ENCODE assay signal across 19 mouse cellular contexts in the genomic region with DNA sequence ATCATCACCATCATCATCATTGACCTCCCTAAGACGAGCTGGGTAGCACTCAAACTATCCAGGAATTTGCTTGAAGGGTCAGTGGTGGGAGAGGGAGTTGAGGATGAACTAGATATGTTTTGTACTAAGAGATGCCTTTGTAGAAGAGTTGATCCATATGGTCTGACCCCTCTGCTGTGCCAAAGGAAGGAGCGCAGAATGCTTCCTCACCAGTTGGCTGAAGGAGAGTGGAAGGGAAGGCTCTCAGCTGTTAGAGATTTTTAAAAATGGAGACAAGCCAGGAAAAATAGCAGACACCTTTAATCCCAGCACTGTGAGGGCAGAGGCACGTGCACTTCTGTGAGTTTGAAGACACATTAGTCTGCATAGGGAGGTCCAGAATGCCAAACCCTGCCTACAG.
DNase-seq lines count a peak whose midpoint lies in the region; ATAC-seq and TF ChIP-seq lines count a peak whose summit lies in the region.
"Had no signal": no experiment of that assay in that cellular context is flagged by ENCODE, and none has a peak within 500 bp of the region (broad histone marks: within the 10 kb centered on the region; RNA-seq: fewer than 3 reads in every experiment).

No protein-coding gene starts in this region.

- H3K36me3 ChIP-seq in lung, postnatal 0 days (ENCODE audit: insufficient read depth, low read length), result no peaks in the 10 kb centered on the region
- H3K36me3 ChIP-seq: embryonic facial prominence, embryonic 13.5 days; heart, embryonic 13.5 days; hindbrain, embryonic 12.5 days had no signal

- no peak for TF ChIP-seq EP300 in lung, postnatal 0 days (IDR thresholded peaks at IDR 0.05)

- H3K4me2 ChIP-seq in lung, postnatal 0 days (replicated peaks; ENCODE audit: low read depth, low read length), result no peak overlapping the region
- H3K4me2 ChIP-seq: hindbrain, embryonic 12.5 days had no signal

- ATAC-seq in lung, postnatal 0 days, result peak; percentile 58
- ATAC-seq: forebrain, embryonic 14.5 days; hindbrain, embryonic 16.5 days; inflammation-experienced regulatory T-cells, adult 6 months had no signal

- peak; percentile 3 for DNase-seq in cerebellum, adult 11 months
- no peak for DNase-seq in cerebellum, postnatal 36 days
- DNase-seq in lung, postnatal 0 days (ENCODE audit: low spot score), result peak; percentile 52
- DNase-seq in lung, postnatal 25 days (ENCODE audit: low spot score), result no peak
- DNase-seq in cerebellum, adult 9-10 months, result peak; percentile 29
- DNase-seq in cerebellum, postnatal 25 days, result peak; percentile 13 to 29
- DNase-seq in layer of hippocampus, adult 11-12 months (ENCODE audit: low spot score), result no peak
- DNase-seq in urinary bladder, adult 2 months (ENCODE audit: low spot score), result no peak
- DNase-seq: adrenal gland, postnatal 10 days; gastrocnemius, postnatal 36 days; heart, adult 11 months; heart, postnatal 4 days; kidney, adult 11 months had no signal

- TF ChIP-seq CTCF in lung, postnatal 0 days (IDR thresholded peaks at IDR 0.05), result no peak

- no peak overlapping the region for H3K4me3 ChIP-seq in lung, postnatal 0 days (ENCODE audit: low read depth, low read length)
- H3K4me3 ChIP-seq: heart, embryonic 13.5 days; hindbrain, embryonic 12.5 days had no signal

- no peaks in the 10 kb centered on the region for H3K4me1 ChIP-seq in lung, postnatal 0 days (ENCODE audit: insufficient read depth, low read depth, low read length)
- H3K4me1 ChIP-seq: hindbrain, embryonic 12.5 days had no signal

- no peaks in the 10 kb centered on the region for H3K27me3 ChIP-seq in lung, postnatal 0 days (replicated peaks; ENCODE audit: insufficient read depth, low read length)
- H3K27me3 ChIP-seq: embryonic facial prominence, embryonic 13.5 days; heart, embryonic 13.5 days; hindbrain, embryonic 12.5 days had no signal

- H3K9ac ChIP-seq in lung, postnatal 0 days (replicated peaks; ENCODE audit: low read depth), result no peak overlapping the region
- H3K9ac ChIP-seq: embryonic facial prominence, embryonic 13.5 days; heart, embryonic 13.5 days; hindbrain, embryonic 12.5 days had no signal

- WGBS in lung, postnatal 0 days, result 64% methylated on average over 3 of the region's 3 CpGs

- H3K9me3 ChIP-seq in lung, postnatal 0 days (ENCODE audit: low read length), result no peaks in the 10 kb centered on the region
- H3K9me3 ChIP-seq: embryonic facial prominence, embryonic 13.5 days; hindbrain, embryonic 12.5 days had no signal

- H3K27ac ChIP-seq in lung, postnatal 0 days (ENCODE audit: low read length), result no peak overlapping the region
- H3K27ac ChIP-seq: embryonic facial prominence, embryonic 13.5 days; heart, embryonic 13.5 days; hindbrain, embryonic 12.5 days had no signal

Comparison
In these comparisons a context has a peak if more than half of its experiments do, and no peak if none do; other contexts are left out.
1. DNase-seq: peak in cerebellum, adult 11 months (single experiment), lung, postnatal 0 days (single experiment), cerebellum, adult 9-10 months (single experiment) and cerebellum, postnatal 25 days (2 of 2); none in cerebellum, postnatal 36 days (0 of 2), lung, postnatal 25 days (single experiment), layer of hippocampus, adult 11-12 months (single experiment) and urinary bladder, adult 2 months (single experiment).